Mouse (Mus musculus) yolk sac, embryonic 10.5 days (tissue): ENCODE results near the gene Chpf.

ENCODE experiments used
- DNase-seq: peaks from one replicate; pipeline ENCODE4 v3.0.0-alpha.2; 2017; ENCODE audit warnings: low spot score

The Chpf gene

GRCm38 (mm10) chr1:75440661-75441060, 38.4 kb downstream of the Chpf start:
- no peak for DNase-seq

GRCm38 (mm10) chr1:75438782-75439181, 40.3 kb downstream of the Chpf start:
- no peak for DNase-seq

- DNase-seq, result peak; percentile 90
These were observed 43.4 kb downstream of the Chpf start, which contains the start of gene Gmppa for GRCm38 (mm10) chr1:75435475-75436328. Gene Gmppa (plus strand): TSS chr1:75435930.

GRCm38 (mm10) chr1:75425796-75426471, 53.2 kb downstream of the Chpf start:
- peak; percentile 42 for DNase-seq
